Mouse (Mus musculus) C2C12 (cell line): ENCODE measurements at regions not wholly inside any gene's neighbourhood (a gene's known extent, or its start where the extent isn't known, plus 50 kb on each side); places are given as distances from the start of the nearest gene placed in this dataset.

Experiments
- H3K27me3 ChIP-seq: one replicate; pipeline ENCODE4 v1.6.1; 2011; ENCODE audit not compliant: control insufficient read depth, insufficient read depth, insufficient read length
- H3K36me3 ChIP-seq: one replicate; pipeline ENCODE4 v1.6.1; 2011; ENCODE audit not compliant: control insufficient read depth, insufficient read depth
- H3K4me3 ChIP-seq: one replicate; pipeline ENCODE4 v1.5.1; 2011; ENCODE audit warnings: mild to moderate bottlenecking, control low read depth; ENCODE audit not compliant: poor library complexity, insufficient read depth, severe bottlenecking
- H3K79me2 ChIP-seq: one replicate; pipeline ENCODE4 v1.6.1; 2011; ENCODE audit not compliant: control insufficient read depth, insufficient read depth
- H3K79me3 ChIP-seq: one replicate; pipeline ENCODE4 v1.6.1; 2011; ENCODE audit warnings: low read depth, control low read depth
- H3ac ChIP-seq: one replicate; pipeline ENCODE3; 2011; ENCODE audit warnings: low read depth; ENCODE audit not compliant: control insufficient read depth, insufficient read length
- CEBPB ChIP-seq: IDR thresholded peaks from one replicate; pipeline ENCODE4 v1.6.1; 2011; ENCODE audit warnings: low read depth, mild to moderate bottlenecking, control low read depth, moderate library complexity
- CTCF ChIP-seq: IDR thresholded peaks from one replicate; pipeline ENCODE4 v1.5.1; 2011; ENCODE audit not compliant: control insufficient read depth, insufficient read depth, insufficient read length
- FOSL1 ChIP-seq: IDR thresholded peaks from one replicate; pipeline ENCODE4 v1.8.0; 2011; ENCODE audit warnings: mild to moderate bottlenecking, low read length; ENCODE audit not compliant: poor library complexity, insufficient read depth, severe bottlenecking
- MAX ChIP-seq: IDR thresholded peaks from one replicate; pipeline ENCODE4 v1.6.1; 2011; ENCODE audit warnings: mild to moderate bottlenecking, control low read depth
- MYOD1 ChIP-seq: IDR thresholded peaks from one replicate; pipeline ENCODE4 v1.6.1; 2011; ENCODE audit warnings: low read depth; ENCODE audit not compliant: control insufficient read depth, insufficient read length
- MYOG ChIP-seq: IDR thresholded peaks from one replicate; pipeline ENCODE4 v1.6.1; 2011; ENCODE audit not compliant: control insufficient read depth, insufficient read length; ENCODE audit errors: extremely low read depth
- USF1 ChIP-seq: IDR thresholded peaks from one replicate; pipeline ENCODE4 v1.6.1; 2011; ENCODE audit warnings: low read depth, mild to moderate bottlenecking, control low read depth, moderate library complexity

GRCm38 (mm10) chrX:77363657-77364056 is 147.2 kb upstream of the Tbl1x start:
- Histone ChIP-seq H3K79me3 (no peaks in the 10 kb centered on the region), H3K79me2 (no peaks in the 10 kb centered on the region), H3K36me3 (no peaks in the 10 kb centered on the region), H3ac (no peak overlapping the region), H3K27me3 (no peaks in the 10 kb centered on the region), H3K4me3 (no peak overlapping the region)
- TF ChIP-seq FOSL1 (no peak), CTCF (no peak)

GRCm38 (mm10) chrX:77367351-77367750 is 143.5 kb upstream of the Tbl1x start:
- H3K27me3 ChIP-seq, result no peaks in the 10 kb centered on the region
- no peaks in the 10 kb centered on the region for H3K79me3 ChIP-seq
- no peak overlapping the region for H3ac ChIP-seq
- TF ChIP-seq MYOG (no peak), CTCF (no peak), CEBPB (no peak), MAX (no peak), FOSL1 (no peak), USF1 (no peak), MYOD1 (no peak)
- no peak overlapping the region for H3K4me3 ChIP-seq
- H3K79me2 ChIP-seq, result no peaks in the 10 kb centered on the region
- H3K36me3 ChIP-seq, result no peaks in the 10 kb centered on the region

DNA sequence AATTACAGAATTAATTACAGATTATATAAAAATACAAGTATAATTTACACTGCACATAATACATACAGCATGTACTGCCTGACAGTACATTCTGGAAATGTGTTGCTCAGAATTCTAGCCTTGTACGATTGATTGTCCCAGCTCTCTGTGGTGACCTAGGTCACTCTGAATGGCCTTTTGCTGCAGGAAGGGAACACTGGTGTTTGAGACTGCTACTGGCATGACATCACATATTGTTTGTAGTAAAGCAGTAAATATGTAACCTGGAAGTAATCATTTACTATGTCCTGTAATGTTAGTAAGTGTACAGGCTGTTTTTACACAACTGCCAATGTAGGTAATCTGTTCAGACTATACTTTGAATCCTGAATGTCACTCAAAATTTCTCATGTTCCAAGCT is 123.5 kb upstream of the Tbl1x start:
- no peaks in the 10 kb centered on the region for H3K36me3 ChIP-seq
- no peaks in the 10 kb centered on the region for H3K79me3 ChIP-seq
- H3K4me3 ChIP-seq, result no peak overlapping the region
- TF ChIP-seq FOSL1, result no peak
- no peak for TF ChIP-seq MYOD1
- TF ChIP-seq MYOG, result no peak
- TF ChIP-seq CEBPB, result no peak
- no peak for TF ChIP-seq MAX
- no peak for TF ChIP-seq USF1
- no peak for TF ChIP-seq CTCF
- no peak overlapping the region for H3ac ChIP-seq
- no peaks in the 10 kb centered on the region for H3K27me3 ChIP-seq
- no peaks in the 10 kb centered on the region for H3K79me2 ChIP-seq

- Histone ChIP-seq H3K36me3 (no peaks in the 10 kb centered on the region), H3K4me3 (no peak overlapping the region), H3K79me2 (no peaks in the 10 kb centered on the region), H3K27me3 (no peaks in the 10 kb centered on the region), H3ac (no peak overlapping the region), H3K79me3 (no peaks in the 10 kb centered on the region)
- TF ChIP-seq MYOD1 (no peak), CEBPB (no peak), CTCF (no peak), MAX (no peak), MYOG (no peak), FOSL1 (no peak)
Observed at GRCm38 (mm10) chrX:77391760-77392446, 118.9 kb upstream of the Tbl1x start.

GRCm38 (mm10) chrX:77406896-77407295 is 103.9 kb upstream of the Tbl1x start:
- no peaks in the 10 kb centered on the region for H3K79me2 ChIP-seq
- no peaks in the 10 kb centered on the region for H3K27me3 ChIP-seq
- no peak for TF ChIP-seq FOSL1
- no peak for TF ChIP-seq MAX
- TF ChIP-seq CTCF, result no peak
- no peak for TF ChIP-seq MYOG
- no peak for TF ChIP-seq CEBPB
- no peak for TF ChIP-seq MYOD1
- TF ChIP-seq USF1, result no peak
- no peak overlapping the region for H3ac ChIP-seq
- no peak overlapping the region for H3K4me3 ChIP-seq
- H3K79me3 ChIP-seq, result no peaks in the 10 kb centered on the region
- no peaks in the 10 kb centered on the region for H3K36me3 ChIP-seq

GRCm38 (mm10) chrX:77407925-77408324 is 102.9 kb upstream of the Tbl1x start:
- Histone ChIP-seq H3ac (no peak overlapping the region), H3K4me3 (no peak overlapping the region), H3K79me3 (no peaks in the 10 kb centered on the region), H3K27me3 (no peaks in the 10 kb centered on the region), H3K79me2 (no peaks in the 10 kb centered on the region), H3K36me3 (no peaks in the 10 kb centered on the region)
- no peak for TF ChIP-seq FOSL1
- no peak for TF ChIP-seq MAX
- no peak for TF ChIP-seq USF1
- TF ChIP-seq CTCF, result no peak
- TF ChIP-seq CEBPB, result no peak
- no peak for TF ChIP-seq MYOG
- no peak for TF ChIP-seq MYOD1
